Mouse (Mus musculus): Measurements from ENCODE around the gene Spin1.

GRCm38 (mm10) chr13:51193893-51194292 lies 93.2 kb downstream of the Spin1 start:
- TF ChIP-seq GATA1 (IDR thresholded peaks at IDR 0.05; ENCODE audit: borderline replicate concordance, low read length) (no peak), CTCF (IDR thresholded peaks at IDR 0.05; ENCODE audit: low read depth, low read length) (no peak), TAL1 (conservative IDR thresholded peaks at IDR 0.05; ENCODE audit: low read depth, low read length) (no peak), POLR2AphosphoS5 (IDR thresholded peaks at IDR 0.05; ENCODE audit: insufficient replicate concordance, low read depth, low read length) (no peak)
